Mouse (Mus musculus) hindbrain, embryonic 14.5 days (tissue): ENCODE measurements at regions not wholly inside any gene's neighbourhood (a gene's known extent, or its start where the extent isn't known, plus 50 kb on each side); places are given as distances from the start of the nearest gene placed in this dataset.

Experiments
- ATAC-seq: fragments of 200-750 bp; cut with Nextera tagmentation; 2 replicates; pipeline ENCODE4 v1.8.0; 2017; ENCODE audit warnings: moderate number of reproducible peaks, mild to moderate bottlenecking, moderate TSS enrichment, moderate library complexity; ENCODE audit not compliant: low FRiP score
- DNase-seq: peaks from one replicate; pipeline ENCODE4 v3.0.0-alpha.2; 2015; ENCODE audit warnings: low spot score
- H3K27ac ChIP-seq: fragments of 300-500 bp; sonication (generic); 2 replicates; pipeline ENCODE4 v1.5.1; 2014; ENCODE audit warnings: mild to moderate bottlenecking, moderate library complexity
- H3K27me3 ChIP-seq: fragments of 300-500 bp; sonication (generic); 2 replicates; pipeline ENCODE4 v1.6.1; 2014; ENCODE audit warnings: mild to moderate bottlenecking, low read length, mixed read lengths; ENCODE audit not compliant: control insufficient read depth, insufficient read depth
- H3K36me3 ChIP-seq: fragments of 300-500 bp; sonication (generic); replicated peaks from 2 replicates; pipeline ENCODE4 v1.6.1; 2014; ENCODE audit not compliant: control insufficient read depth, insufficient read depth
- H3K4me1 ChIP-seq: fragments of 300-500 bp; sonication (generic); replicated peaks from 2 replicates; pipeline ENCODE4 v1.6.1; 2014; ENCODE audit warnings: antibody characterized with exemption, low read length, mixed read lengths; ENCODE audit not compliant: control insufficient read depth, insufficient read depth
- H3K4me2 ChIP-seq: fragments of 300-500 bp; sonication (generic); replicated peaks from 2 replicates; pipeline ENCODE4 v1.6.1; 2014; ENCODE audit warnings: mild to moderate bottlenecking, moderate library complexity
- H3K4me3 ChIP-seq: fragments of 300-500 bp; sonication (generic); replicated peaks from 2 replicates; pipeline ENCODE4 v1.5.1; 2014; ENCODE audit warnings: mild to moderate bottlenecking, low read length
- H3K9ac ChIP-seq: fragments of 300-500 bp; sonication (generic); 2 replicates; pipeline ENCODE4 v1.6.1; 2014
- H3K9me3 ChIP-seq: fragments of 300-500 bp; sonication (generic); 2 replicates; pipeline ENCODE4 v1.6.1; 2016; ENCODE audit warnings: low read length; ENCODE audit not compliant: control insufficient read depth
- WGBS: fragments of 180-500 bp; shearing (Covaris S2); extraction: QIAGEN DNeasy Blood & Tissue Kit; methylation state at CpG from one replicate; pipeline ENCODE4 v1.1.7; 2014; 5-methylcytosine and 5-hydroxymethylcytosine counted together

GRCm38 (mm10) chr8:12521636-12522035, 51.2 kb upstream of the Spaca7 start:
- no peak for ATAC-seq
- Histone ChIP-seq H3K4me3 (no peak overlapping the region), H3K27me3 (no peaks in the 10 kb centered on the region; the same call in 1 of the 2 replicates), H3K27ac (no peak overlapping the region), H3K9me3 (peaks cover 9% of the 10 kb centered on the region; the same call in 1 of the 2 replicates), H3K4me1 (no peaks in the 10 kb centered on the region), H3K9ac (no peak overlapping the region), H3K36me3 (no peaks in the 10 kb centered on the region), H3K4me2 (no peak overlapping the region)
- 25% methylated on average over 9 of the region's 9 CpGs for WGBS
- no peak for DNase-seq
